Mouse (Mus musculus) gastrocnemius, postnatal 10 days (tissue): ENCODE measurements around the gene Abca17. TPM values are rescaled to one million over a fixed set of nuclear protein-coding genes. Genes with fewer than 3 reads are reported as not detected.

ENCODE experiments used
- DNase-seq: peaks from one replicate; pipeline ENCODE4 v3.0.0; 2021; ENCODE audit warnings: mixed read lengths
- long read RNA-seq, 2 experiments: library from polyadenylated mRNA; stranded (forward); transcript quantifications; one replicate each; pipeline ENCODE4 v2.0.0; 2021
- total RNA-seq, 2 experiments: library from RNA; stranded (reverse); gene quantifications; 2 replicates each; pipeline ENCODE4 v1.2.3; 2021

Abca17 gene
- under 1 TPM in 1 of 2 experiments, not detected in 1; 0.05 TPM for total RNA-seq
- long read RNA-seq, experiment 1 = 0 reads
- long read RNA-seq, experiment 2 = 0 reads

- DNase-seq = peak; percentile 29
Observed at GRCm38 (mm10) chr17:24350926-24351759, at the start of gene Abca17. Gene Abca17, minus strand, starts transcription at chr17:24351068.

GRCm38 (mm10) chr17:24394456-24394855 lies 43.6 kb upstream of the Abca17 start:
- peak; percentile 34 for DNase-seq

GRCm38 (mm10) chr17:24393527-24393926 lies 42.7 kb upstream of the Abca17 start:
- no peak for DNase-seq

GRCm38 (mm10) chr17:24391149-24391548 lies 40.3 kb upstream of the Abca17 start:
- DNase-seq = no peak

- DNase-seq = peak; percentile 60
Observed at GRCm38 (mm10) chr17:24389865-24390264, 39.0 kb upstream of the Abca17 start.

- DNase-seq = no peak
Observed at GRCm38 (mm10) chr17:24388711-24389110, 37.8 kb upstream of the Abca17 start.

GRCm38 (mm10) chr17:24383789-24384188 lies 32.9 kb upstream of the Abca17 start:
- no peak for DNase-seq

GRCm38 (mm10) chr17:24378496-24378895 lies 27.6 kb upstream of the Abca17 start:
- no peak for DNase-seq

- no peak for DNase-seq
Observed at GRCm38 (mm10) chr17:24375886-24376285, 25.0 kb upstream of the Abca17 start.

GRCm38 (mm10) chr17:24375094-24375712 lies 24.3 kb upstream of the Abca17 start:
- DNase-seq = no peak

- DNase-seq = no peak
Observed at GRCm38 (mm10) chr17:24365863-24366262, 15.0 kb upstream of the Abca17 start.

- no peak for DNase-seq
Observed at GRCm38 (mm10) chr17:24364461-24364860, 13.6 kb upstream of the Abca17 start.

GRCm38 (mm10) chr17:24362527-24362926 lies 11.7 kb upstream of the Abca17 start:
- DNase-seq = no peak

GRCm38 (mm10) chr17:24361291-24361690 lies 10.4 kb upstream of the Abca17 start:
- no peak for DNase-seq

GRCm38 (mm10) chr17:24360841-24361240 lies 10.0 kb upstream of the Abca17 start:
- DNase-seq = no peak

GRCm38 (mm10) chr17:24359903-24360302 lies 9.0 kb upstream of the Abca17 start:
- DNase-seq = no peak

GRCm38 (mm10) chr17:24359006-24359405 lies 8.1 kb upstream of the Abca17 start:
- no peak for DNase-seq

GRCm38 (mm10) chr17:24355284-24355683 lies 4.4 kb upstream of the Abca17 start:
- DNase-seq = no peak

- DNase-seq = no peak
Observed at GRCm38 (mm10) chr17:24353960-24354359, 3.1 kb upstream of the Abca17 start.

GRCm38 (mm10) chr17:24352370-24353194 lies 1.7 kb upstream of the Abca17 start:
- DNase-seq = no peak

- peak; percentile 92 for DNase-seq
Observed at GRCm38 (mm10) chr17:24351760-24352357, 991 bp upstream of the Abca17 start, which contains the start of gene Abca3. Gene Abca3, plus strand, starts transcription at chr17:24351950.

- no peak for DNase-seq
Observed at GRCm38 (mm10) chr17:24349176-24349575, 1.7 kb downstream of the Abca17 start.
